ENCODE assay signal across 9 mouse cellular contexts in the genomic region with DNA sequence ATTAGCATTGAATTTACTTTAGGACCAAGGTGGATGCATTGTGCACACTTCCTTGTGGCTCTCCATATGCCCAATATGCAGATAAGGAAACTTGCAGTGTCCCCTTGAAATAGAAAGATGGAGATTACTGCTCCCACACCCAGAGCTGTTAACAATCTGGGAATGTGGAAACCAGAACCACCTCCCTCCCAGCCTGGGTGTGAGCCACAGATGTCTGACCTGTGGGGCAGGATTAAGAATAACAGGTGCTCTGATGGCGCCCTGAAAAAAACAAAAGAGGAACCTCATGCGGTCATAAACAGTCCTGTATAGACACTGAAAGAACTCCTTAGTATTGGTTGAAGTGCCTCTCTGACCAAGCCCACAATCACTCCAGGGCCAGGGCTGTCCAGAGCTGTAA. TPM values are rescaled to one million over a fixed set of nuclear protein-coding genes. Genes with fewer than 3 reads are reported as not detected.
DNase-seq lines count a peak whose midpoint lies in the region; ATAC-seq and TF ChIP-seq lines count a peak whose summit lies in the region.
"Had no signal": no experiment of that assay in that cellular context is flagged by ENCODE, and none has a peak within 500 bp of the region (broad histone marks: within the 10 kb centered on the region; RNA-seq: fewer than 3 reads in every experiment).

No protein-coding gene starts in this region.

- H3K36me3 ChIP-seq in kidney, embryonic 14.5 days (ENCODE audit: control insufficient read depth, insufficient read depth, low read length): peaks cover 10% of the 10 kb centered on the region; the same call in 1 of the 2 replicates
- H3K36me3 ChIP-seq in midbrain, embryonic 11.5 days (ENCODE audit: control insufficient read depth, insufficient read depth, low read length): no peaks in the 10 kb centered on the region

- no peak for DNase-seq in kidney, adult 8-10 months
- DNase-seq in midbrain, embryonic 11.5 days (ENCODE audit: low spot score, missing footprints): no peak
- no peak for DNase-seq in urinary bladder, adult 2 months (ENCODE audit: low spot score)
- DNase-seq in gastrocnemius, postnatal 25 days: no peak
- DNase-seq: kidney, adult 18-20 months had no signal

- peaks cover 17% of the 10 kb centered on the region for H3K4me1 ChIP-seq in kidney, embryonic 14.5 days (ENCODE audit: control insufficient read depth, insufficient read depth, low read length)
- peaks cover 7% of the 10 kb centered on the region; the same call in 1 of the 2 replicates for H3K4me1 ChIP-seq in bone marrow, adult 2 months (ENCODE audit: control insufficient read depth, insufficient read depth, low read length)
- peaks cover 13% of the 10 kb centered on the region for H3K4me1 ChIP-seq in midbrain, embryonic 11.5 days (ENCODE audit: control insufficient read depth, insufficient read depth, low read length)

- no peak overlapping the region for H3K27ac ChIP-seq in kidney, embryonic 14.5 days (ENCODE audit: low read depth, low read length)
- H3K27ac ChIP-seq in bone marrow, adult 2 months (ENCODE audit: control insufficient read depth, insufficient read depth, low read depth, low read length, poor library complexity): peak overlapping the region; percentile 23
- no peak overlapping the region for H3K27ac ChIP-seq in midbrain, embryonic 11.5 days (ENCODE audit: low read depth, low read length)

- no peak for TF ChIP-seq POLR2A in bone marrow, adult 2 months (IDR thresholded peaks at IDR 0.05; ENCODE audit: borderline replicate concordance, control insufficient read depth, low read depth, low read length)

- H3K4me3 ChIP-seq in kidney, embryonic 14.5 days (ENCODE audit: low read length): no peak overlapping the region
- no peak overlapping the region for H3K4me3 ChIP-seq in bone marrow, adult 2 months (replicated peaks; ENCODE audit: control insufficient read depth, low read depth, low read length)
- H3K4me3 ChIP-seq in midbrain, embryonic 11.5 days (ENCODE audit: low read depth, low read length): no peak overlapping the region

- H3K4me2 ChIP-seq in kidney, embryonic 14.5 days (replicated peaks; ENCODE audit: low read depth, low read length): peak overlapping the region; percentile 48
- H3K4me2 ChIP-seq in midbrain, embryonic 11.5 days: peak overlapping the region; percentile 95; the same call in 1 of the 2 replicates

- H3K9me3 ChIP-seq in kidney, embryonic 14.5 days (ENCODE audit: control insufficient read depth, low read length): no peaks in the 10 kb centered on the region
- H3K9me3 ChIP-seq in midbrain, embryonic 11.5 days (ENCODE audit: control insufficient read depth, low read length): no peaks in the 10 kb centered on the region

- 77% methylated on average over 2 of the region's 2 CpGs for WGBS in kidney, embryonic 14.5 days
- 4% methylated on average over 2 of the region's 2 CpGs for WGBS in bone marrow, adult 2 months
- WGBS in midbrain, embryonic 11.5 days: 82% methylated on average over 2 of the region's 2 CpGs

- no peak for ATAC-seq in kidney, embryonic 14.5 days (ENCODE audit: low FRiP score, low TSS enrichment)
- peak; percentile 4; the same call in 1 of the 2 replicates for ATAC-seq in granulocyte monocyte progenitor cell, adult 5-6 weeks (replicated peaks; ENCODE audit: poor library complexity, severe bottlenecking)
- no peak for ATAC-seq in midbrain, embryonic 11.5 days (ENCODE audit: low FRiP score)
- no peak for ATAC-seq in erythroblast, adult 5-6 weeks (replicated peaks; ENCODE audit: low FRiP score, poor library complexity, severe bottlenecking)

- no peak overlapping the region for H3K9ac ChIP-seq in kidney, embryonic 14.5 days (ENCODE audit: low read depth, low read length)
- no peak overlapping the region; the same call in 1 of the 2 replicates for H3K9ac ChIP-seq in midbrain, embryonic 11.5 days (ENCODE audit: low read length)

- H3K27me3 ChIP-seq in kidney, embryonic 14.5 days (ENCODE audit: control insufficient read depth, insufficient read depth, low read length): no peaks in the 10 kb centered on the region
- no peaks in the 10 kb centered on the region; the same call in 1 of the 2 replicates for H3K27me3 ChIP-seq in midbrain, embryonic 11.5 days (ENCODE audit: control insufficient read depth, insufficient read depth, low read length)

- no peak for TF ChIP-seq CTCF in bone marrow, adult 2 months (IDR thresholded peaks at IDR 0.05; ENCODE audit: control insufficient read depth, insufficient read depth, low read length)

RNA-seq across cellular contexts. Expression of a gene that starts 1.3 kb away (rescaled TPM):
- polyA plus RNA-seq in kidney, embryonic 14.5 days (2014; fragmentation: Nextera tagmentation; extraction: Ambion mirVana): 46.1 and 53.0 TPM in 2 replicates
- polyA plus RNA-seq in bone marrow, adult 2 months (2011; ENCODE audit: insufficient read depth, insufficient read length, low replicate concordance, missing spikeins): 21.8 and 51.1 TPM in 2 replicates
- 36.7 and 43.4 TPM in 2 replicates for total RNA-seq in granulocyte monocyte progenitor cell, adult 5-6 weeks (2014; fragmentation: Nextera tagmentation)
- 21.6 and 22.7 TPM in 2 replicates for total RNA-seq in granulocyte monocyte progenitor cell, adult 5-6 weeks (2017)
- 19.3 and 20.8 TPM in 2 replicates for polyA plus RNA-seq in midbrain, embryonic 11.5 days (2014; fragmentation: Nextera tagmentation; extraction: Ambion mirVana)
- 7.7 and 10.6 TPM in 2 replicates for total RNA-seq in erythroblast, adult 5-6 weeks (2015; ENCODE audit: low replicate concordance)
- 3.8 and 5.4 TPM in 2 replicates for total RNA-seq in erythroblast, adult 5-6 weeks (2017; ENCODE audit: low replicate concordance)
- 78.7 and 85.4 TPM in 2 replicates for polyA plus RNA-seq in urinary bladder, adult 2 months (2012; rRNA removed)
- 10 to 100 TPM; 27.2 to 43.3 TPM for total RNA-seq in gastrocnemius, postnatal 25 days (2021)

RNA-seq across cellular contexts. Expression of a gene that starts 19.5 kb away (rescaled TPM):
- 45.1 and 46.1 TPM in 2 replicates for polyA plus RNA-seq in kidney, embryonic 14.5 days (2014; fragmentation: Nextera tagmentation; extraction: Ambion mirVana)
- polyA plus RNA-seq in bone marrow, adult 2 months (2011; ENCODE audit: insufficient read depth, insufficient read length, low replicate concordance, missing spikeins): 18.4 and 37.5 TPM in 2 replicates
- total RNA-seq in granulocyte monocyte progenitor cell, adult 5-6 weeks (2014; fragmentation: Nextera tagmentation): 56.3 and 65.6 TPM in 2 replicates
- total RNA-seq in granulocyte monocyte progenitor cell, adult 5-6 weeks (2017): 168 and 214 TPM in 2 replicates
- polyA plus RNA-seq in midbrain, embryonic 11.5 days (2014; fragmentation: Nextera tagmentation; extraction: Ambion mirVana): 47.7 and 48.1 TPM in 2 replicates
- total RNA-seq in erythroblast, adult 5-6 weeks (2015; ENCODE audit: low replicate concordance): 18.2 and 44.4 TPM in 2 replicates
- 45.2 and 58.7 TPM in 2 replicates for total RNA-seq in erythroblast, adult 5-6 weeks (2017; ENCODE audit: low replicate concordance)
- 5.3 and 6.1 TPM in 2 replicates for polyA plus RNA-seq in urinary bladder, adult 2 months (2012; rRNA removed)
- total RNA-seq in gastrocnemius, postnatal 25 days (2021): 1 to 10 TPM; 3.4 to 3.7 TPM

RNA-seq across cellular contexts. Expression of a gene that starts 19.6 kb away (rescaled TPM):
- polyA plus RNA-seq in kidney, embryonic 14.5 days (2014; fragmentation: Nextera tagmentation; extraction: Ambion mirVana): 0.61 and 1.1 TPM in 2 replicates
- 4.3 and 6.2 TPM in 2 replicates for polyA plus RNA-seq in bone marrow, adult 2 months (2011; ENCODE audit: insufficient read depth, insufficient read length, low replicate concordance, missing spikeins)
- total RNA-seq in granulocyte monocyte progenitor cell, adult 5-6 weeks (2014; fragmentation: Nextera tagmentation): 0.58 and 0.97 TPM in 2 replicates
- 0.69 and 2.5 TPM in 2 replicates for total RNA-seq in granulocyte monocyte progenitor cell, adult 5-6 weeks (2017)
- polyA plus RNA-seq in midbrain, embryonic 11.5 days (2014; fragmentation: Nextera tagmentation; extraction: Ambion mirVana): 0.40 and 1.5 TPM in 2 replicates
- 1.5 and 5.0 TPM in 2 replicates for total RNA-seq in erythroblast, adult 5-6 weeks (2015; ENCODE audit: low replicate concordance)
- total RNA-seq in erythroblast, adult 5-6 weeks (2017; ENCODE audit: low replicate concordance): 1.3 and 1.7 TPM in 2 replicates
- 0.19 and 0.46 TPM in 2 replicates for polyA plus RNA-seq in urinary bladder, adult 2 months (2012; rRNA removed)
- total RNA-seq in gastrocnemius, postnatal 25 days (2021): under 1 TPM in 1 of 2 experiments, not detected in 1; 0.87 TPM
